Mouse (Mus musculus): Measurements from ENCODE around the gene Sec61a1. TPM values are rescaled to one million over a fixed set of nuclear protein-coding genes. Genes with fewer than 3 reads are reported as not detected.

Gene Sec61a1
- 195 and 202 TPM in 2 replicates for polyA plus RNA-seq (2016; fragmentation: Nextera tagmentation; extraction: Ambion mirVana)

DNA sequence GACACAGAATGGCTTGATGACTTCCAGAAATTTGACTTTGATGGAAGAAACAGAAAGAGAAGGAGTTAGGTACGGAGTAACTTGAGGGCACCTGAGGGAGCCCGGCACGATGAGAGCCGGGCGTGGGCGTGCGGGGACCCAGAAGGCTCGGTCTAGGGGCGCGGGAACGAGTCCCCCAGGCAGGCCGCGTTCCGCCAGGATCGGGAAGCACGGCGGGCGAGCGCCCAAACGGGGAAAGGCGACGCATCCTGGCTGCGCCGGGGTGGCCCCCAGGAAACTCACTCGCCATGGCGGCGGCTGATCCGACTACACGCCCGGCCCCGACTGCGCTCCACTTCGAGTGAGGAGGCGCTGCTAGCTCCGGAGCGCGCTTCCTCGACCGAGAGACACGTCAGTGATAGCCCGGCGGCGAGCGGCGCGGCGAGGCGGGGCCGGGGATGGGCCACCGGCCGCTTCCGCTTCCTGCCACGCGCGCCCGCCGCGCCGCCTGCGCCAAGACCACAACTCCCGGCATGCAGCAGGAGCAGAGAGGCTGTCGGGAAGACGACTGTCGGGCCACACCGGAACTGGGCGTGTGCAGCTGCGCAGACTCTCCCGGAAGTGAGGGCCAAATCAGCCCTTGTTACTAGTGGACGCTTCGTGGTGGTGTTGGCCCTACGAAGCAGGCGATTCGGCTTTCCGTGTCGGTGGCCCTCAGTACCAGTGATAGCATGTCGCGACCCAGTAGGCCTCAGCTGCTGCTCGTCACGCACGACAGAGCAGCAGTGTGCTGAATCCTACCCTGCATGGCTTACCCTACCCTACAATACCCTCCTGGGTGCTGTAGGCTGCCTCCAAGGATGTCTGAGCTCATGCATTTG is at the start of gene Sec61a1:
Sec61a1 (minus strand) TSS at position 502 of the 860 bp plus-strand sequence.
- Histone ChIP-seq H3K27ac (replicated peaks) (peak within 1 kb of the TSS; percentile 89), H3K4me1 (peaks cover 17% of the 10 kb centered on the region), H3K9ac (replicated peaks) (peak within 1 kb of the TSS; percentile 90), H3K9me3 (no peaks in the 10 kb centered on the region), H3K4me2 (replicated peaks) (peak within 1 kb of the TSS; percentile 95), H3K4me3 (peak within 1 kb of the TSS; percentile 92), H3K36me3 (peaks cover 27% of the 10 kb centered on the region), H3K27me3 (no peaks in the 10 kb centered on the region)
- WGBS: under 1% methylated on average over 80 of the region's 80 CpGs
- ATAC-seq (ENCODE audit: low FRiP score, low read depth): peak; percentile 97

DNA sequence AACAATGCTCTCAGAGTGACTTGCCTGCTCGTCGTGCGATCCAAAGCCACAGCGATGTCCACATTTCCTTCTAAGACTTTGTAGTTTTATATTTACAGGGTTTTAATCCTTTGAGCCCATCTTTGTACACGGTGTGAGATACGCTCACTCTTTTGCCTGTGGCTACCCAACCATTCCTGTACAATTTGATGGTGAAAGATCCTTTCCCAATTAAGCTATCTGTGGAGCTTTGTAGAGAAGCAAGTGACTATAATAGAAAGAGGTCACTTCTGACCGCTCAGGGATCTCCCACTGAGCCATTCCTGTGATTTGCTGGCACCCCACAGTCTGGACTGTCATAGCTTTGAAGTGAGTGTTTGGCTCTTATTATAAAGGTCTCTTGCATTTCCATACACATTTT is 48.0 kb upstream of the Sec61a1 start:
- H3K4me2 ChIP-seq (replicated peaks): peak overlapping the region; percentile 24
- peaks cover 26% of the 10 kb centered on the region for H3K27me3 ChIP-seq
- peaks cover 11% of the 10 kb centered on the region for H3K4me1 ChIP-seq
- no peak overlapping the region for H3K4me3 ChIP-seq
- no peak for ATAC-seq (ENCODE audit: low FRiP score, low read depth)
- H3K9me3 ChIP-seq: no peaks in the 10 kb centered on the region
- 2% methylated on average over 7 of the region's 7 CpGs for WGBS
- H3K9ac ChIP-seq (replicated peaks): no peak overlapping the region
- no peaks in the 10 kb centered on the region for H3K36me3 ChIP-seq
- H3K27ac ChIP-seq (replicated peaks): no peak overlapping the region

DNA sequence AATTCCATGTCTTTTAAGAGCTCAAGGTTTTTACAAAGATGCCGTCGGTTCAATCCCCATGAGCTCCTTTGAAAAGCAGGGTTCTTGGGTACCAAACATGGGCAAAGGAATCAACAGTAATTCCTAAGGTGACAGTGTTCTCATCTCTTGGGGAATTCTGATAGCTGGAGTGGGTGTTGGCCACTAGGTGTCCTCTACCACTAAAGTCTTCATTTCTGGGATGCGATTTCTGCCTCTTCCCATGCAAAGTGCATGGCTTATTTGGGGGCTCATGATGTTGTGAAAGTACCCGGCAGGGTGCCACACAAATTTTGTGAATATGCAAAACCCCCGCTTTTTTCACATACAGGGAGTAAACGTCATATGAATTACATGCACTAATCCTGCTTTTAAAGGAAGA is 46.3 kb upstream of the Sec61a1 start:
- WGBS: 29% methylated on average over 6 of the region's 6 CpGs
- H3K27ac ChIP-seq (replicated peaks): no peak overlapping the region
- H3K4me3 ChIP-seq: no peak overlapping the region
- H3K36me3 ChIP-seq: no peaks in the 10 kb centered on the region
- H3K9me3 ChIP-seq: no peaks in the 10 kb centered on the region
- H3K9ac ChIP-seq (replicated peaks): no peak overlapping the region
- no peak overlapping the region for H3K4me2 ChIP-seq (replicated peaks)
- H3K27me3 ChIP-seq: peaks cover 26% of the 10 kb centered on the region
- peaks cover 11% of the 10 kb centered on the region for H3K4me1 ChIP-seq
- ATAC-seq (ENCODE audit: low FRiP score, low read depth): no peak

DNA sequence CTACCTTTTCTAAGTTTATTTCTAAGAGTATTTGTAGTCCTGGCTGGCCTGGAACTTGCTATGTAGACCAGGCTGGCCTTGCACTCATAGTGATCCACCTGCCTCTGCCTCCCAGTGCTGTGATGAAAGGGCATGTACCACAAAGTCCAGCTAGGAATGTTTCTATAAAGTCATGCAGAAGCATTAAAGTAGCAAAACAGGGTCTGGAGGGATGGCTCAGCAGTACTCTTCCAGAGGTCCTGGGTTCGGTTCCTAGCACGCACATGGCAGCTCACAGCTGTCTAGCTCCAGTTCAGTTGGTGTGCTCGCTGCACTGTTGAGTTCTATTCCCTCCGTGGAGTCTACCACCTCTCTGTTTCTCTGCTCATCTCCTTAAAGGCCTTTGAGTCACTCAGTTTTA is 41.5 kb upstream of the Sec61a1 start:
- Histone ChIP-seq H3K27ac (replicated peaks) (no peak overlapping the region), H3K36me3 (no peaks in the 10 kb centered on the region), H3K9me3 (no peaks in the 10 kb centered on the region), H3K27me3 (peaks cover 16% of the 10 kb centered on the region), H3K4me3 (no peak overlapping the region), H3K9ac (replicated peaks) (no peak overlapping the region), H3K4me1 (no peaks in the 10 kb centered on the region), H3K4me2 (replicated peaks) (no peak overlapping the region)
- 86% methylated on average over 4 of the region's 4 CpGs for WGBS
- ATAC-seq (ENCODE audit: low FRiP score, low read depth): no peak

DNA sequence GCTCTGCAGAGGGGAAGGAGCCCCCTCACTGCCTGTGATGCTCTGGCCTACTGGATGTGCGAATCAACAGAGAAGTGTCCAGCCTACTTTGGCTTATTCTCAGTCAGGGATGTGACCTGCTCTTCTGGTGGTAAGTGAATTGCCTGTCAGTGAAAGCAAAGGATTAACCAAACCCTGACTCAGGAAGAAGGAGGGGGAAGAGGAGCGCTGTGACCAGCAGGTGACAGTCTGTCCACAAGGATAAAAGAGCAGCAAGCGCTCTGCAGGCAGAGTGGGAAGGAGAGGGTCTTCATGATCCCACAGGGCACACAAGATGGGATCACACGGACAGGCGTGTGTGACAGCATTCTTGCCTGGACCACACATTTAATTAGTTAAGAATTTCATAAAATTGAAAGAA is 41.0 kb upstream of the Sec61a1 start:
- no peak overlapping the region for H3K9ac ChIP-seq (replicated peaks)
- no peaks in the 10 kb centered on the region for H3K9me3 ChIP-seq
- no peaks in the 10 kb centered on the region for H3K36me3 ChIP-seq
- no peak overlapping the region for H3K4me2 ChIP-seq (replicated peaks)
- WGBS: 22% methylated on average over 5 of the region's 5 CpGs
- ATAC-seq (ENCODE audit: low FRiP score, low read depth): no peak
- no peaks in the 10 kb centered on the region for H3K4me1 ChIP-seq
- no peak overlapping the region for H3K27ac ChIP-seq (replicated peaks)
- H3K4me3 ChIP-seq: no peak overlapping the region
- peaks cover 12% of the 10 kb centered on the region for H3K27me3 ChIP-seq

DNA sequence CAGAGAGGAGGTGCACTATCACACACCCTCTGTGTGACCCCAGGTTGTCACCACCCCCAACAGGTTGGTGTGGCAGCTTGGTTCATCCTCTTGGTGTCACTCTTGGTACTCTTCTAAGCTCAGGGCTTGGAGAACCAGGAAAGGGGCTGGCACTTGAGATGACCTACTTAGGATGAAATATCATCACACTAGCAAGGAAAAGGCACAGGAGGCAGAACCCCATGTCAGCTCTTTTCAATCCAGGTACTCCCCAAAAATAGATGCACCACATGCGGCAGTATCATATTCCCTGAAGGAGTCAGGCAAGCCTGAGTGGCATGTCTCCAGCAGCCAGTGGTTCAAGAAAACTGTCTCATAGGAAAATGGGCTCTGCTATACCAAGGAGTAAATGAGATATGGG is 39.4 kb upstream of the Sec61a1 start:
- H3K4me2 ChIP-seq (replicated peaks): no peak overlapping the region
- H3K9me3 ChIP-seq: no peaks in the 10 kb centered on the region
- no peaks in the 10 kb centered on the region for H3K36me3 ChIP-seq
- no peak for ATAC-seq (ENCODE audit: low FRiP score, low read depth)
- H3K9ac ChIP-seq (replicated peaks): no peak overlapping the region
- 74% methylated on average over 1 of the region's 1 CpGs for WGBS
- no peak overlapping the region for H3K27ac ChIP-seq (replicated peaks)
- 0 out of 2 replicates have a peak, but pooled peaks cover 6% of the 10 kb centered on the region for H3K27me3 ChIP-seq
- H3K4me3 ChIP-seq: no peak overlapping the region
- no peaks in the 10 kb centered on the region for H3K4me1 ChIP-seq

DNA sequence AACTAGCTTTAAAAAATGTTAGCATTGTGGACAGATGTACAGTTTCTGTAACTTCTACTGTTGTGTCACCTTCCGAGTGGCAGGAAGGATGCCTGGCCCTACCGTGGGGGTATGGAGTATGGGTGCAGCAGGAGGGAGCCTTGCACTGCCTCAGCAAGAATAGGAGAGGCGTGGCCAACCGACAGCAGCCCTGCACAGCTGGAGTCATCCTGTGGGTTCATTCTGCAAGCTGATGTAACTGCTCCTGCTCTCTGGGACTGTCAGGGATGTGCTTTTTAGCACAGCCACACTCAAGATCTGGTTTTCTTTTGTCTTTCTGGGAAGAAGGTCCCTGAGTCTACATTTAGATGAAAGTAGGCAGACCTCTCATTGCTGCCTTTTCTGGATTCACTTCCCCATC is 38.8 kb upstream of the Sec61a1 start:
- H3K4me1 ChIP-seq: no peaks in the 10 kb centered on the region
- WGBS: 10% methylated on average over 4 of the region's 4 CpGs
- no peak overlapping the region for H3K4me2 ChIP-seq (replicated peaks)
- no peak overlapping the region for H3K27ac ChIP-seq (replicated peaks)
- no peak overlapping the region for H3K4me3 ChIP-seq
- H3K9me3 ChIP-seq: no peaks in the 10 kb centered on the region
- ATAC-seq (ENCODE audit: low FRiP score, low read depth): no peak
- H3K36me3 ChIP-seq: no peaks in the 10 kb centered on the region
- no peak overlapping the region for H3K9ac ChIP-seq (replicated peaks)
- H3K27me3 ChIP-seq: 0 out of 2 replicates have a peak, but pooled peaks cover 6% of the 10 kb centered on the region

DNA sequence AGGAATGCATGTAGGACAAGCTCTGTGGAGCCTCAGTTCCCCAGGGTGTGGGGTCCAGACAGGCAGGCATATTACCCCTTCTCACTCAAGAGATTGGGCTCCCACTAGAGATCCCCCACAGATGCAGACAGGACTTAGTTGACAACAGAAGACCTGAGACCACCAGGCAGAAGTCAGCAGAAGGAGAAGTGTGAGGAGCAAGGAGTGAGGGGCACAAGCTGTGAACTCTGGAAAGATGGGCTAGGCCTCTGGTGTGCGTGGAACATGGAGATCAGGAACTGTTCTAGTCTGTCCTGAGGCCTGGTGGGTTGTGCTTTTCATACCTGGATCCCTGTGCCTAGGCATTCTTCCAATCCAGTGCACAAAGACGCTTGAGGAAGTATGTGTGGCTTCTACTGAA is 31.2 kb upstream of the Sec61a1 start:
- no peaks in the 10 kb centered on the region for H3K9me3 ChIP-seq
- 90% methylated on average over 2 of the region's 2 CpGs for WGBS
- H3K4me1 ChIP-seq: peaks cover 7% of the 10 kb centered on the region
- H3K27me3 ChIP-seq: peaks cover 29% of the 10 kb centered on the region
- no peak for ATAC-seq (ENCODE audit: low FRiP score, low read depth)
- H3K4me2 ChIP-seq (replicated peaks): no peak overlapping the region
- no peak overlapping the region for H3K9ac ChIP-seq (replicated peaks)
- H3K27ac ChIP-seq (replicated peaks): no peak overlapping the region
- H3K36me3 ChIP-seq: no peaks in the 10 kb centered on the region
- no peak overlapping the region for H3K4me3 ChIP-seq

DNA sequence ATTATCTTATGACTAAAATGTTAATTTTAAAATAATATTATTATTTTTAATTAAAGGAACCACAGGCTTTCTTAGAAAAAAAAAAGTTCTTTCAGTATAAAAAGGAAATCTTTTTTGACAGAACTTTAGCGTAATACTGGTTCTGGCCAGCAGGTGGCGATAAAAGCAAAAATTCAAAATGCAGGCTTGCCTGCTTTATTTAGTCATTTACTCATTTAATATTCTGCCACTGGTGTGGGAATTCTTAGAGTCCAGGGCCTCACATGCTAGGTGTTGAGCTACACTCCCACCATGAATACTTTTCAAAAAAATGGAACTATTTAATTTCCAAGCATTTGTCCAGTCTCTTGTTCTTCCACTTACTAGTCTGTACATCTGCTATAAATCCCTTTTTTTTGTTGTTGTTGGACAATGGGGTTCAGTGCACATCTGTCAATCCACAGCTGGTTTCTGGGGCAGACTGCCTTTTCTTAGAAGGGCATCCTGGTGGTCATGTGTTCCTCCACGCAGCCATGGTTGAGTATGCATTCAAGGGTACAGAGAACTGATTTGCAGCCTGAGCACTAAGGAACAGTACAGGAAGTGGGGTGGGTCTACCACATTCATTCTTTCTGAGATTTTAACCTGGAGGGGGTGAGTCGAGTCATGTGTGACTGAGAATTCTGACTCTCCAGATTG is 30.6 kb upstream of the Sec61a1 start:
- no peak overlapping the region for H3K4me3 ChIP-seq
- peaks cover 11% of the 10 kb centered on the region for H3K4me1 ChIP-seq
- H3K27ac ChIP-seq (replicated peaks): no peak overlapping the region
- no peak overlapping the region for H3K4me2 ChIP-seq (replicated peaks)
- H3K9ac ChIP-seq (replicated peaks): no peak overlapping the region
- 23% methylated on average over 4 of the region's 4 CpGs for WGBS
- 0 out of 2 replicates have a peak, but pooled peaks have one; percentile 12 for ATAC-seq (ENCODE audit: low FRiP score, low read depth)
- no peaks in the 10 kb centered on the region for H3K9me3 ChIP-seq
- peaks cover 29% of the 10 kb centered on the region for H3K27me3 ChIP-seq
- no peaks in the 10 kb centered on the region for H3K36me3 ChIP-seq

DNA sequence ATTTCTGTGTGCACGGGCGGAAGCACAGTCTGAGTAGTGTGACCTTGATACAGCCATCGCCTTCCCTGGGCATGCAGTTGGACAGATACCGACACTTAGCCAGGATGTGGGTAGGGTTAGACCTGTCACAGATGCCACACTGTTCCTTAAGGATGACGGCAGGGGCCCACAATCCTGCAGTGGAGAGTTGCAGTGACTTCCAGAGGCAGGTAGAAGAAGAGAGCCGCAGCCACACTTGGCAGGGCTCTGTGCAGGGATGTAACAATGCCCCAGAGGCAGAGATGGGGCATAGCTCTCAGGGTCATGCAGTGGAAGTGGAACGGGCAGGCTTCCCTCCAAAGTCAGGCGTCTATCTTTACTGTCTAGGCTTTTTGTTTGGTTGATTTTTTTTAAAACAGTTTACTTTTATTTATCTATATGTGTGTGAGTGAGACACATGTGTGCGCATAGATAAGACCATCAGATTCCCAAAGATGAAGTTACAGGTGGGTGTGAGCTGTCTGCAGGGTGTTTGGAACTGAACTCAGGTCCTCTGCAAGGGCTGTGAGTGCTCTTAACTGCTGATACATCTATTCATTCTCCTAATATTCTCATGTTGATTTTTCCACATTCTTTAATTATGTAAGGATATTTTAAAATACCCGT is 29.8 kb upstream of the Sec61a1 start:
- WGBS: 84% methylated on average over 10 of the region's 10 CpGs
- H3K36me3 ChIP-seq: no peaks in the 10 kb centered on the region
- H3K4me2 ChIP-seq (replicated peaks): no peak overlapping the region
- peaks cover 29% of the 10 kb centered on the region for H3K27me3 ChIP-seq
- ATAC-seq (ENCODE audit: low FRiP score, low read depth): no peak
- H3K4me1 ChIP-seq: peaks cover 11% of the 10 kb centered on the region
- no peak overlapping the region for H3K4me3 ChIP-seq
- H3K27ac ChIP-seq (replicated peaks): no peak overlapping the region
- H3K9ac ChIP-seq (replicated peaks): no peak overlapping the region
- no peaks in the 10 kb centered on the region for H3K9me3 ChIP-seq

DNA sequence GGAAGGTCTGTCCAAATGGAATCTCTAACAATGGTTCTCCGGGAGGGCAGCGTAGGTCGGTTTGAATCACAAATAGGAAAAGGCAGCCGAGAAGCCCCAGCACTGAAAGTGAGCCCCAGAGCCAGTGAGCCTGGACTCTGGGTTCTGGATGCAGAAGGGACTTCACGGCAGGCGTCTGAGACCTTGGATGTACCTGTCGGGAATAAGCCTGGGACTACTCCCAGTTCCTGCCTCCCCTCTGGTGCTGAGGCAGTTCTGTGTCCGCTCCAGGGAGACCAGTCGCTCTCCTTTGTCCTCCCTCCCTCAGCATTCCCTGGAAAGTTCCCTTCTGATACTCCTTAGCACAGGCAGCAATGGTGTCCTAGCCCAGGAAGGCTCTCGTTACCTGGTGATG is 26.7 kb upstream of the Sec61a1 start:
- H3K4me1 ChIP-seq: peaks cover 11% of the 10 kb centered on the region
- 0 out of 2 replicates have a peak, but pooled peaks have one; percentile 28 for ATAC-seq (ENCODE audit: low FRiP score, low read depth)
- H3K9ac ChIP-seq (replicated peaks): no peak overlapping the region
- no peaks in the 10 kb centered on the region for H3K9me3 ChIP-seq
- H3K4me3 ChIP-seq: no peak overlapping the region
- H3K27me3 ChIP-seq: peaks cover 40% of the 10 kb centered on the region
- WGBS: 14% methylated on average over 10 of the region's 10 CpGs
- peak overlapping the region; percentile 78 for H3K27ac ChIP-seq (replicated peaks)
- no peaks in the 10 kb centered on the region for H3K36me3 ChIP-seq
- H3K4me2 ChIP-seq (replicated peaks): peak overlapping the region; percentile 31
